Mouse (Mus musculus): ENCODE results near the gene Olfr1373.

Gene Olfr1373

DNA sequence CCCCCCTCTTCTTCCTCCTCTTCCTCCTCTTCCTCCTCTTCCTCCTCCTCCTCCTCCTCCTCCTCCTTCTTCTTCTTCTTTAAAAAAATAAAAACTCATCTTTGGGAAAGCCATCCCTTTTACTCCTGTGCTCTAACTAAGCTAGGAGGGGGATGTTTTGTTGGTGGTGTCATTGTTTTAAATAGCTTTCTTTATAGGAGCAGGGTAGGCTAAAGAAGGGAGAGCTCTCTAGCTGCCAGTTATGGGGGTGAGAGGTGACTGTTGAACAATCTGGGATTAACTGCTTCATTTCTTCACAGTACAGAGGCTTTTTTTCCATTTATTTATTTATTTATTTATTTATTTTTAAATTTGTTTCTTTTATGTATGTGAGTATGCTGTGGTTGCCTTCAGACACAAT is 39.8 kb downstream of the Olfr1373 start:
- DNase-seq: no peak

GRCm38 (mm10) chr11:52102977-52103376 is 42.4 kb downstream of the Olfr1373 start:
- DNase-seq: no peak

GRCm38 (mm10) chr11:52099771-52100219 is 45.5 kb downstream of the Olfr1373 start:
- no peak for DNase-seq

DNA sequence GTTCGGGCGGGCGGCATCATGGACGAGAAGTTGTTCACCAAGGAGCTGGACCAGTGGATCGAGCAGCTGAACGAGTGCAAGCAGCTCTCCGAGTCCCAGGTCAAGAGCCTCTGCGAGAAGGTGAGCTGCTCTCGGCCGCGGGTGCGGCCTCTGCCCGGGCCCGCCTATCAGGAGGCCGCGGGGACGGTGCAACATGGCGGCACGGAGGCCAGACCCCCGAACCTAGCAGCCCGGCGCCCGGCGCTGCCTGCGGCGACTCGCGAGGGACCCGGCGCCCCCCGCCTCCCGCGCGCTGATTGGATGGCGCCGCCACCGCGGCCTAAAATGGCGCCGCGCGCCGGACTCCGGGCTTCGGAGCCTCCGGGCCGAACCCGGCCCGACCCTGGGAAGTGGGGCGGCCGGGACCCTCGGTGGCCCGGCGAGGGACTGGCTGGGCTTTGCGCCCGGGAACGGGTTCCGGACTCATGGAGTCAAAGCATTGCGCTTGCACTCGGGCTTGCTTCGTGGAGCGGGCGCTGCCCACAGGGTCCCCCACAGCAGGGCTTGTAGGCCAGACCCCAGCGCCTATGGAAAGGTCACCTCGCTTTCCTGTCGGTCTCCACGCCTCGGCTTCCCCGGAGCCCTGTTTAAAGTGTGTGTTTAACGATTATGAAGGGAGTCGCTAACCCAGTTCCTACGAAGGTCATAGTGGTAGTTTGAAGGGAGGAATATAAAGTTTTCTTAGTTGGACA is 46.1 kb downstream of the Olfr1373 start:
- DNase-seq: peak; percentile 78

DNA sequence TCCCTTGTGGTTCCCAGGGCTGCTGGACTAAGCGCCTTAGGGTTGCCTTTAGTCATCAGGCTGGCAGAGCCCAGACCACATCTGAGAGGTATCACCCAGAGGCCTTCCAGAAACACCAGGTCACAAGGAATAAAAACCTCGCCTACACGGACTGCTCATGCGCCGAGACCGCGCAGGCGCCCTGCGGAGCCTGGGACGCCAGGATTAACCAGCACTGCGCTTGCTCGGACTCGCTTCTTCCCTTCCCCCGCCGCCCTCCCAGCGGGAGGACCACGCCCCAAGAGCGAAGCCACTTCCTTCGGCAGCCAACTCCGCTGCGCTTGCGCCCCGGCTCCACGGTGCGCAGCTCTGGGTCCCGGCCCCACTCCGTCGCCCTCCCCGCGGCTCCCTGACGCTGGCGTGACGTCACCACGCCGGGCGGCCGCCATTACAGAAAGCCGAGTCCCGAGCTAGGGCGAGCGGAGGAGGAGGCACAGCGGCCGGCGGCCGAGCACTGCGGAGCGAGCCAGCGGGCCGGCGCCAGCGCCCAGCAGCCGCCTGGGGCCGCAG is 46.9 kb downstream of the Olfr1373 start, which contains the start of gene Ppp2ca:
TSS of gene Ppp2ca (plus strand) at position 284 of the 549 bp plus-strand sequence.
- DNase-seq: peak; percentile 97

DNA sequence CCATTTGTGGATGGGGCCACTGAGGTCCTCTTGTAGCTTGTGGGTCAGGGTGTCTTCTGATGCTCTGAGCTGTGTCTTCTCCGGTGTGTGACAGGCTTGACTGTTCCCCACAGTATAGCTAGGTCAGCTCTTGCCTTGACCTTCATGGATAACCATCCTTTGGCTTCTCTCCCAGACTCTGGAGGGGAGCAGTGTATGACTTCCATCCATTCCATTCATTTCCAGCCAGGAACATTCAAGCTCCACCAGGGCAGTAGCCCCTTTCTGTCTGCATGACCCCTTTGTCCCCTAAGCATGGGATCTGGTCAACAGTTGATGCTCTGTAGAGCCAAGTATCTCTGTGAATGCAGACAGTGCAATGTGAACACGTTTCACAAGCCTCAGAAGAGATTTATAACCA is 47.7 kb downstream of the Olfr1373 start:
- DNase-seq: no peak

GRCm38 (mm10) chr11:52097016-52097415 is 48.3 kb downstream of the Olfr1373 start:
- DNase-seq: no peak

Measured in right cerebral cortex, postnatal 14 days (tissue).